Mouse (Mus musculus) brain, embryonic 14.5 days (tissue): Measurements from ENCODE around the gene Dpysl5.

Source experiments
- CTCF ChIP-seq: fragments of 200-500 bp; IDR thresholded peaks from 2 replicates; pipeline ENCODE4 v1.5.1; 2012; ENCODE audit warnings: inconsistent platforms, mild to moderate bottlenecking, moderate library complexity, borderline replicate concordance; ENCODE audit not compliant: insufficient read depth, insufficient read length; ENCODE audit errors: extremely low read depth
- POLR2A ChIP-seq: fragments of 200-500 bp; IDR thresholded peaks from 2 replicates; pipeline ENCODE4 v1.6.1; 2012; ENCODE audit warnings: mild to moderate bottlenecking, inconsistent platforms, borderline replicate concordance; ENCODE audit not compliant: poor library complexity, insufficient read depth, insufficient read length, severe bottlenecking; ENCODE audit errors: extremely low read depth

- no peak for TF ChIP-seq CTCF
- no peak for TF ChIP-seq POLR2A
Observed at GRCm38 (mm10) chr5:30824124-30824988, 113.0 kb downstream of the Dpysl5 start.
